Mouse (Mus musculus) small intestine, adult 2 months (tissue): ENCODE results near the gene G0s2. TPM values are rescaled to one million over a fixed set of nuclear protein-coding genes. Genes with fewer than 3 reads are reported as not detected.

Source experiments
- H3K27ac ChIP-seq: fragments of 200-500 bp; 2 replicates; pipeline ENCODE4 v1.5.1; 2012; ENCODE audit warnings: low read depth, low read length, control low read depth, inconsistent platforms; ENCODE audit not compliant: insufficient read depth
- H3K27me3 ChIP-seq: fragments of 200-500 bp; 2 replicates; pipeline ENCODE4 v1.6.1; 2012; ENCODE audit warnings: mild to moderate bottlenecking, moderate library complexity, low read length, inconsistent platforms; ENCODE audit not compliant: control insufficient read depth, insufficient read depth
- H3K36me3 ChIP-seq: fragments of 200-500 bp; 2 replicates; pipeline ENCODE4 v1.6.1; 2012; ENCODE audit warnings: mild to moderate bottlenecking, low read length, control low read depth, inconsistent platforms; ENCODE audit not compliant: control insufficient read depth, insufficient read depth
- H3K4me1 ChIP-seq: fragments of 200-500 bp; 2 replicates; pipeline ENCODE4 v1.6.1; 2012; ENCODE audit warnings: low read length, inconsistent platforms, mixed read lengths; ENCODE audit not compliant: control insufficient read depth, insufficient read depth, insufficient read length
- H3K4me3 ChIP-seq: fragments of 200-500 bp; 2 replicates; pipeline ENCODE4 v1.5.1; 2012; ENCODE audit warnings: low read depth, mild to moderate bottlenecking, control low read depth, inconsistent platforms, low read length, moderate library complexity
- CTCF ChIP-seq: fragments of 200-500 bp; IDR thresholded peaks from 2 replicates; pipeline ENCODE4 v1.5.1; 2012; ENCODE audit warnings: low read depth, mild to moderate bottlenecking, control low read depth, inconsistent platforms, low read length, moderate library complexity, mixed read lengths; ENCODE audit not compliant: insufficient replicate concordance, insufficient read length; ENCODE audit errors: extremely low read depth
- POLR2A ChIP-seq: fragments of 200-500 bp; IDR thresholded peaks from 2 replicates; pipeline ENCODE4 v1.6.1; 2012; ENCODE audit warnings: low read depth, mild to moderate bottlenecking, control low read depth, inconsistent platforms, low read length, moderate library complexity
- WGBS: fragments of 180-500 bp; shearing (Covaris S2); methylation state at CpG from one replicate; pipeline ENCODE4 v1.1.7; 2018; 5-methylcytosine and 5-hydroxymethylcytosine counted together
- polyA plus RNA-seq: library from polyadenylated mRNA; depleted of rRNA; stranded (reverse); fragments of >200 nt; gene quantifications from 2 replicates; pipeline ENCODE4 v1.2.3, GENCODE M21; 2012

Gene G0s2
- polyA plus RNA-seq, 1 experiment = 14.2 TPM

DNA sequence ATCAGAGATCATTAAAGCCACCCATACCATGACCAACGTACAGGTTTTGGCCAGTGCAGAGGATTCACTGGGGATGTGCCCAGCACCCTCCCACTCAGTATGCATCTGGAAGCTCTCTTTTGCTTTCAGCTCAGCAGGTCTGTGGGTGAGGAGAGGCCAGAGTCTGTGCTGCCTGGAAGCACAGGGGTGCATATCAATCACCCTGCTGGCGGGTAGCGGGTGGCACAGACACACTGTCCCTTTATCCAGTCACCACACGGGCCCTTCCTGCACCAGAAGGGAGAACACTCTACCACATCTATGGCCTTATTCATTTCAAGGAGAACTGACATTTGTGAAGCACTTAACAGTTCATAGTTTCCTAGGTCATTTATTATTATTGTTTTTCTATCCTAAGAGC lies 34.6 kb downstream of the G0s2 start:
- no peak overlapping the region for H3K27ac ChIP-seq
- WGBS = 48% methylated on average over 4 of the region's 4 CpGs
- no peaks in the 10 kb centered on the region for H3K36me3 ChIP-seq

DNA sequence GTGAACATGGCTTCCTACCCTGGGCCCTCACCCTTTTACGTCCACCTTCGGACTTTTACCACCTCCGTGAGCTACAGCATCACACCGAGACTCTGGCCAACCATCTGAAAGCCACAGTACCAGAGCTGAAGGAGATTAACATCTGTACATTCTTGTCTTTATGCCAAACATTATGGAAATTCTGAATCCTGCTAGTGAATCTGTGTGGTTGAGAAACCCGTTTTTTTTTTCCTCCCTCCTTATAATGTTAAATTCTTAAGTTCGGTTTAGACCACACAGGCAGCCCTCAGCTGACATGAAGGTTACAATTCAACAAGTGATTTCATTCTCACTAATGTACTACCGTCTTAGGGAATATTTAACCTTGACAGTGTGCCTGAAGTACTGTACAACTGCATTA lies 38.1 kb downstream of the G0s2 start:
- H3K4me1 ChIP-seq = no peaks in the 10 kb centered on the region
- no peak overlapping the region for H3K4me3 ChIP-seq
- no peaks in the 10 kb centered on the region for H3K27me3 ChIP-seq
- H3K36me3 ChIP-seq = no peaks in the 10 kb centered on the region
- WGBS = 81% methylated on average over 7 of the region's 7 CpGs
- TF ChIP-seq CTCF = no peak
- TF ChIP-seq POLR2A = no peak
- no peak overlapping the region for H3K27ac ChIP-seq

More for the DNA sequence above, 34.6 kb downstream of the G0s2 start:
- TF ChIP-seq POLR2A (no peak), CTCF (no peak)
- Histone ChIP-seq H3K4me1 (no peaks in the 10 kb centered on the region), H3K27me3 (no peaks in the 10 kb centered on the region), H3K4me3 (no peak overlapping the region)

DNA sequence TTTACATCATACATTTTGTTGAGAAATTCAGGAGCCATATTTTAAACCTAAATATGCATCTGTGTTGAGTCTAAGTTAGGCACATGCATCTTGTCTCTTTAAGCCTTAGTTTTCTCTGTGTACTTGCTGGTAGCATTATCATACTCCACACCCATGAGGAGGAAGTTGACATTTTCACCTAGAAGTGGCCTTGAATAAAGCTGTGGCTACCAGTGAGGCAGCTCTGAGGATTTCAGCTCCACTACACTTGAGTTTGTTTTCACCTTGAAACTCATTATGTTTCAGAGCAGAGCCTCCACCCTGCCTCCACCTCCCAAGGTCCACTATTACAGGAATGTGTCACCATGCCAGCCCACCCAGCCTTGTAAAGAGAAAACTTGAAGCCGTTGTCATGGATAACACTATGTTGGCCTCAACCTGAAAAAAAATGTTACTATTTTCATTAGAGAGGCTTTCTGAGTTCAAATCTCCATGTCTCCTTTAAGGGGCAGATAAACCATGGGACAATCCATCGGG lies 38.8 kb downstream of the G0s2 start:
- TF ChIP-seq POLR2A = no peak
- no peak for TF ChIP-seq CTCF
- no peaks in the 10 kb centered on the region for H3K36me3 ChIP-seq
- H3K4me3 ChIP-seq = no peak overlapping the region
- 93% methylated on average over 2 of the region's 2 CpGs for WGBS
- H3K4me1 ChIP-seq = no peaks in the 10 kb centered on the region
- no peak overlapping the region for H3K27ac ChIP-seq
- H3K27me3 ChIP-seq = no peaks in the 10 kb centered on the region

DNA sequence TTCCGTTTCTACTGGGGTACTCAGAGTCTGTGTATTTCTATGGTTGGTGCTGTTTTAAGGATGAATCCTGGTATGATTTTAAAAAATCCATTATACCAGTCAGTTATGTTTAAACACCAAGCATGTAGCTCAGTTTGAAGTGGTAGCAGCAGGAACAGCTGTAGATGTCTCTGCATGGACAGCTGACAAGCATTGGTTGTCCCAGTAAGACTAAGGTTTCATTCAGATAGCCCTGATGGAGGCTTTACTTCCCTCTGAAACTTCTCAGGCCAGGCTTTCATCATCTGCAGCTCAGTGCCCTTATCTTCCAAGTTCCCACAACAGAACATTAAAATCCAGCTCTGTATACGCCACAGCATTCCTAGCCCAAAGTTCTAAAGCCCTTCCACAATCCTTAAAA lies 40.3 kb downstream of the G0s2 start:
- no peaks in the 10 kb centered on the region for H3K27me3 ChIP-seq
- H3K4me3 ChIP-seq = no peak overlapping the region
- peak overlapping the region; percentile 1; the same call in 1 of the 2 replicates for H3K27ac ChIP-seq
- no peaks in the 10 kb centered on the region for H3K36me3 ChIP-seq
- H3K4me1 ChIP-seq = no peaks in the 10 kb centered on the region
- WGBS = 86% methylated on average over 2 of the region's 2 CpGs
- TF ChIP-seq POLR2A = no peak
- TF ChIP-seq CTCF = no peak

DNA sequence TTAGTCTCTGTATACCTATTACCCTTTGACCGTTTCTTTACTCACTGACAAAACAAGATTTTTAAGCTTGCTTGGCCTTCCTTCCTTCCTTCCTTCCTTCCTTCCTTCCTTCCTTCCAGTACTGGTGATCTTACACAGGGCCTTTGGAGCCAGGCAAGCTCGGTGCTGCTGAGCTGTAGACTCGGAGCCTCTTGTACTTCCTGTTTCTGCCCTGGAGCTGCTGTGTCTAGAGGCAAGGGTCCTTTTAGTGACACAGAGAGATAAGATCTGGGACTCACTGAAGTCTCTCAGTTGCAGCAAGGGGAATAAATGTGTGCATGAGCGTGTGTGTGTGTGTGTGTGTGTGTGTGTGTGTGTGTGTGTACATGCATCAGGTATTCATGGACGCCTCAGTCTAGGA lies 42.1 kb downstream of the G0s2 start:
- H3K4me1 ChIP-seq = 0 out of 2 replicates have a peak, but pooled peaks cover 2% of the 10 kb centered on the region
- WGBS = 41% methylated on average over 5 of the region's 5 CpGs
- H3K27me3 ChIP-seq = no peaks in the 10 kb centered on the region
- TF ChIP-seq POLR2A (no peak), CTCF (no peak)
- no peak overlapping the region for H3K4me3 ChIP-seq
- no peak overlapping the region; the same call in 1 of the 2 replicates for H3K27ac ChIP-seq
- no peaks in the 10 kb centered on the region for H3K36me3 ChIP-seq

DNA sequence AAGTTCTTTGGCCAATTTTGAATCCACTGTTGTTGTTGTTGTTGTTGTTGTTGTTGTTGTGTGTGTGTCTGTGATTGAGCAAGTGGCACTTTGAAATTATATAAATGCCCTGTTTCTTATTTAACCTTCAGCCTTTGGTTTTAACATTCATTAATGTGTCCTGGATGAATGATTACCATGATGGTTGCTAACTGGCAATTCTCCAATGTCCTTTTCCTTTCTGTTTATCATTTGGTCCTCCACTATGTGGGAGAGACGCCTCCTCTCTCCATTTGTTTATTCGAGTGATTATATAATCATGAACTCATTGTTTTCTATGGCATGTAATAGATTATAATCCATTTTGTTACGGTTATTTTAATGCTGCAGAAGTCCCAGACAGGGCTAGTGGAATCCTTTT lies 42.5 kb downstream of the G0s2 start:
- TF ChIP-seq CTCF (no peak), POLR2A (no peak)
- H3K4me3 ChIP-seq = no peak overlapping the region
- H3K36me3 ChIP-seq = no peaks in the 10 kb centered on the region
- H3K4me1 ChIP-seq = 0 out of 2 replicates have a peak, but pooled peaks cover 2% of the 10 kb centered on the region
- no peak overlapping the region for H3K27ac ChIP-seq
- 36% methylated on average over 3 of the region's 3 CpGs for WGBS
- H3K27me3 ChIP-seq = no peaks in the 10 kb centered on the region

DNA sequence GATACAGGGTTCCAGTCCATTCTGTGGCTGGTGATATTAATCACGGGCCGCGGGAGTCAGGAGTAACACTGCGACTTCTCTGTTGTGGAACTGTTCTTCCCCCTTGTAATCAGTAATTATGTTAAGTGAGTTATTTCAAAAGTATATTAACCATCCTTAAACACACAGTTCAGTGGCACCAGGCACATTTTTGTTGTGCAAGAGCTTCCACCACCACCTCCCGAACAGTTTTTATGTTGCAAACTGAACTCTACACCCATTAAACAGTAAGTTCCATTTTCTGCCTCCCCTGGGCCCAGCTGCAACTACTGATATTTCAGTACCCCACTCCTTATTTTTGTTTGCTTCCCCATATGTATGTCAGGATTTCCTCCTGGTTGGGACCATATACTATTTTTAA lies 43.4 kb downstream of the G0s2 start:
- Histone ChIP-seq H3K4me3 (no peak overlapping the region), H3K4me1 (0 out of 2 replicates have a peak, but pooled peaks cover 2% of the 10 kb centered on the region), H3K36me3 (no peaks in the 10 kb centered on the region), H3K27ac (no peak overlapping the region), H3K27me3 (no peaks in the 10 kb centered on the region)
- WGBS = 89% methylated on average over 5 of the region's 5 CpGs
- no peak for TF ChIP-seq POLR2A
- no peak for TF ChIP-seq CTCF
